Mouse (Mus musculus) telencephalon, adult 2 months (tissue): Measurements from ENCODE around the gene Pml.

ENCODE experiments used
- DNase-seq: peaks from one replicate; pipeline ENCODE4 v3.0.0-alpha.2; 2011; ENCODE audit warnings: low read depth, low spot score

Pml gene

GRCm38 (mm10) chr9:58241780-58242485 is 7.7 kb downstream of the Pml start:
- DNase-seq, result no peak

- DNase-seq, result no peak
Measured at GRCm38 (mm10) chr9:58234502-58235015, 15.0 kb downstream of the Pml start.

GRCm38 (mm10) chr9:58232374-58232773 is 17.2 kb downstream of the Pml start:
- DNase-seq, result no peak

- DNase-seq, result no peak
Measured at GRCm38 (mm10) chr9:58231746-58232145, 17.8 kb downstream of the Pml start.

- DNase-seq, result no peak
Measured at GRCm38 (mm10) chr9:58228777-58229466, 20.7 kb downstream of the Pml start.

GRCm38 (mm10) chr9:58225915-58226913 is 23.4 kb downstream of the Pml start:
- no peak for DNase-seq

GRCm38 (mm10) chr9:58224356-58224755 is 25.2 kb downstream of the Pml start:
- no peak for DNase-seq

GRCm38 (mm10) chr9:58220218-58220903 is 29.2 kb downstream of the Pml start:
- no peak for DNase-seq

GRCm38 (mm10) chr9:58218539-58218938 is 31.0 kb downstream of the Pml start:
- DNase-seq, result no peak

- no peak for DNase-seq
Measured at GRCm38 (mm10) chr9:58216402-58216801, 33.2 kb downstream of the Pml start.

GRCm38 (mm10) chr9:58214519-58215180 is 34.9 kb downstream of the Pml start:
- DNase-seq, result no peak

GRCm38 (mm10) chr9:58213865-58214264 is 35.7 kb downstream of the Pml start:
- DNase-seq, result no peak

GRCm38 (mm10) chr9:58213377-58213776 is 36.2 kb downstream of the Pml start:
- no peak for DNase-seq

- no peak for DNase-seq
Measured at GRCm38 (mm10) chr9:58210304-58210627, 39.3 kb downstream of the Pml start.

- no peak for DNase-seq
Measured at GRCm38 (mm10) chr9:58209462-58210303, 39.9 kb downstream of the Pml start.

- no peak for DNase-seq
Measured at GRCm38 (mm10) chr9:58206013-58206412, 43.6 kb downstream of the Pml start.

- DNase-seq, result no peak
Measured at GRCm38 (mm10) chr9:58204448-58205000, 45.1 kb downstream of the Pml start.

- DNase-seq, result no peak
Measured at GRCm38 (mm10) chr9:58203516-58204447, 45.8 kb downstream of the Pml start, which contains the start of the genes Islr and Islr2. Gene Islr, minus strand, starts transcription at chr9:58204306. Gene Islr2, minus strand, starts transcription at chr9:58204319.
